Mouse (Mus musculus) midbrain, postnatal 0 days (tissue): ENCODE results near the gene Hexdc. TPM values are rescaled to one million over a fixed set of nuclear protein-coding genes. Genes with fewer than 3 reads are reported as not detected.
A peak's percentile ranks its signal among the peaks of the same experiment; 100 is the strongest.

Source experiments
- ATAC-seq: fragments of 200-750 bp; cut with Nextera tagmentation; 2 replicates; pipeline ENCODE4 v1.8.0; 2017; ENCODE audit warnings: moderate number of reproducible peaks, mild to moderate bottlenecking, moderate TSS enrichment, moderate library complexity; ENCODE audit not compliant: low FRiP score
- DNase-seq: peaks from one replicate; pipeline ENCODE4 v3.0.0-alpha.2; 2015; ENCODE audit warnings: low spot score
- H3K27ac ChIP-seq: fragments of 300-500 bp; sonication (generic); 2 replicates; pipeline ENCODE4 v1.5.1; 2014; ENCODE audit warnings: low read depth, mild to moderate bottlenecking, low read length, mixed read lengths
- H3K27me3 ChIP-seq: fragments of 300-500 bp; sonication (generic); 2 replicates; pipeline ENCODE4 v1.6.1; 2014; ENCODE audit warnings: low read length, control low read depth, mixed read lengths; ENCODE audit not compliant: insufficient read depth
- H3K36me3 ChIP-seq: fragments of 300-500 bp; sonication (generic); 2 replicates; pipeline ENCODE4 v1.6.1; 2014; ENCODE audit warnings: low read length, control low read depth, mixed read lengths; ENCODE audit not compliant: insufficient read depth
- H3K4me1 ChIP-seq: fragments of 300-500 bp; sonication (generic); 2 replicates; pipeline ENCODE4 v1.6.1; 2014; ENCODE audit warnings: mild to moderate bottlenecking, control low read depth, antibody characterized with exemption, low read length, mixed read lengths; ENCODE audit not compliant: insufficient read depth
- H3K4me2 ChIP-seq: fragments of 300-500 bp; sonication (generic); 2 replicates; pipeline ENCODE4 v1.6.1; 2014; ENCODE audit warnings: low read depth, mild to moderate bottlenecking, low read length, mixed read lengths; ENCODE audit not compliant: poor library complexity, severe bottlenecking
- H3K4me3 ChIP-seq: fragments of 300-500 bp; sonication (generic); 2 replicates; pipeline ENCODE4 v1.5.1; 2014; ENCODE audit warnings: low read depth, mild to moderate bottlenecking, low read length, moderate library complexity
- H3K9ac ChIP-seq: fragments of 300-500 bp; sonication (generic); replicated peaks from 2 replicates; pipeline ENCODE4 v1.6.1; 2014; ENCODE audit warnings: mild to moderate bottlenecking, low read length, moderate library complexity, mixed read lengths; ENCODE audit not compliant: poor library complexity, severe bottlenecking
- H3K9me3 ChIP-seq: fragments of 300-500 bp; sonication (generic); 2 replicates; pipeline ENCODE4 v1.6.1; 2016; ENCODE audit warnings: low read length, control low read depth
- CTCF ChIP-seq: IDR thresholded peaks from 2 replicates; pipeline ENCODE4 v1.5.1; 2016; ENCODE audit warnings: antibody characterized with exemption, mild to moderate bottlenecking
- WGBS: fragments of 180-500 bp; shearing (Covaris S2); extraction: QIAGEN DNeasy Blood & Tissue Kit; methylation state at CpG from one replicate; pipeline ENCODE4 v1.1.7; 2014; 5-methylcytosine and 5-hydroxymethylcytosine counted together
- polyA plus RNA-seq: library from polyadenylated mRNA; unstranded; fragments of >200 nt; fragmentation: Nextera tagmentation; extraction: Ambion mirVana; gene quantifications from 2 replicates; pipeline ENCODE4 v1.2.1, GENCODE M21; 2015
- total RNA-seq: library from RNA; depleted of rRNA; stranded (reverse); fragments of >200 nt; gene quantifications from 2 replicates; pipeline ENCODE4 v1.2.3, GENCODE M21; 2014

Gene Hexdc
- total and polyA plus RNA-seq, 2 experiments from 2014 or later: 38.1 to 87.4 TPM

DNA sequence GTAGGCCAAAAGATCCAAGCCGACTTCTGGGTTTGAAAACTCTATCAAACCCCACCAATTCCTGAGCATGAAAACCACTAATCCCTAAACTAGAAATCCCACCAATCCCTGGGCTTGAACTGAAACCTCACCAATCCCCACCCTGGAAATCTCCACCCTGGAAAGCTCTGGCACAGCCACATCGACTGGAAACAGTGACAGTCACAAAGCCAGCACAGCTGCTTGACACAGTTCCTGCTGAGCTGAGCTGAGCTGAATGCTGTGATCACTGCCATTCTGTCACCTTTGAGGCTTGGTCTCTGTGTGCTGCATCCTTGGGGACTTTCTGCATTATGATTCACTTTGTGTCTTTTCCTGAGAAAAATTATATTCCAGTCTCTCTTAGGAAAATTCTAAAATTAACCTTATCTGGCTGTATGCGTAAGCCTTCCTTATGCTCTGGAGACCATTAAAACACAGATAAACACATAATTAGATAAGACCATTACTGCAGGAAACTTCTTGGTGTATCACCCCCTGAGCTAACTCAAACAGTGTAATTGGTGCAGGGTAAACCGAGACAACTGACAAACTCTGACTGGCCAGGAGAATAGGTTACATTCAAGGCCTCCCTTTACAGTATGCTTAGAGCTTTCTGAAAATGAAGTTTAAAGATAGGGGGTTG, 27.5 kb downstream of the Hexdc start:
- H3K4me2 ChIP-seq: no peak overlapping the region
- ATAC-seq (no peak), DNase-seq (peak; percentile 22)
- H3K4me3 ChIP-seq: no peak overlapping the region
- peaks cover 4% of the 10 kb centered on the region; the same call in 1 of the 2 replicates for H3K36me3 ChIP-seq
- no peak overlapping the region for H3K9ac ChIP-seq
- no peaks in the 10 kb centered on the region for H3K27me3 ChIP-seq
- no peak for TF ChIP-seq CTCF
- H3K9me3 ChIP-seq: no peaks in the 10 kb centered on the region
- H3K4me1 ChIP-seq: peaks cover 12% of the 10 kb centered on the region
- H3K27ac ChIP-seq: no peak overlapping the region
- WGBS: 44% methylated on average over 4 of the region's 4 CpGs

DNA sequence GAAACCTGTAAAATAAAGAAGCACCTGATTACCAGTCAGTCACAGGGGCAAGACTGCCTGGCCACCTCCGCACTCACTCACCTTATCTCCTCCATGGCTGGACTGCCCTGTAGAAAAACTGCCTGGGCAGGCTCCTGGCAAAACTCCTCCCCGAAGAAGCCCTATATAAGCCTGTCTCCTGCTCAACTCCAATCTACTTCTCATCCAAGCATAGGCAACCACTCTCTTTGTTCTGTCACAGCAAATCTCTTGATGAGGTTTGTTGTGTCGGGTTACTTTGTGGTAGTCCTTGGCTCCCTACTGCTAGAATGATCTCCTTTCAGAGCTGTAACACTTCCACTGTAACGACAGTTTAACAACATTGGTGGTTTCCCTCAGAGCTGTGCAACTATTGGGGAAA, 28.5 kb downstream of the Hexdc start:
- Histone ChIP-seq H3K36me3 (no peaks in the 10 kb centered on the region), H3K9ac (no peak overlapping the region), H3K4me2 (no peak overlapping the region), H3K27ac (no peak overlapping the region), H3K4me3 (no peak overlapping the region), H3K9me3 (no peaks in the 10 kb centered on the region), H3K27me3 (no peaks in the 10 kb centered on the region), H3K4me1 (peaks cover 11% of the 10 kb centered on the region)
- 30% methylated on average over 4 of the region's 4 CpGs for WGBS
- DNase-seq (no peak), ATAC-seq (no peak)
- no peak for TF ChIP-seq CTCF

DNA sequence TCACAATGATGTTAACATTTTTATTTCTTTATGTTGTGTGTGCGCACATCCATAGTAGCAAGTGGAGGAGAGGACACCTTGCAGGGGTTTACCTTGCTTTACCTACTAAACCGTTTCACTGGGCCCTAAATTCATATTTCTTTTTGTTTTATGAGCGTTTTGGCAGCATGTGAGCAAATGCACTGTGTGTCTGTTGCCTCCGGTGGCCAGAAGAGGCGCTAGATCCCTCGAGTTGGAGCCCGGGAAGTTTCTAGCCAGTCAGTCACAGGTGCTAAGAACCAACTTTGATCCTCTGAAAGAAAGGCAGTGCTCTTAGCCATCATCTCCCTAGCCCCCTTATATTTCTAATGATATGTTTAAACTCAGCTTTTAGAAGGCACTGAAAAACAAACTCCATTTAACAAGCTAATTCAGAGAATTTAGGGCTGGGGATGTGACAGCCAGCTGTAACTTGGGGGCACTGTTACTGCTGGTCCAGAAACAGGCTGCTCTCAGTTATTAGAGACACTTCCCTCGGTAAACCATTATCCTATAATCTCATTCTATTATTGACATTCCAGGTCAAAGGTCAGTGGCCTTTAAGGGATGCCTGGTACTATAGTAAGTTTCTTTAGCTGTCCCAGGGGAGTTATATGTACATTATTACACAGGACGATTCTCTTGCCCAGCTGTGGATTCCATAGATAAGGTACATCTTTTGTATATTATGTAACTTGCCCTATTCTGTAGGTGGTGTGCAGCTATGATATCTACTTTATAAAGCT, 31.4 kb downstream of the Hexdc start:
- Histone ChIP-seq H3K36me3 (peaks cover 3% of the 10 kb centered on the region; the same call in 1 of the 2 replicates), H3K4me2 (peak overlapping the region; percentile 50; the same call in 1 of the 2 replicates), H3K4me3 (peak overlapping the region; percentile 68; the same call in 1 of the 2 replicates), H3K9ac (no peak overlapping the region), H3K9me3 (no peaks in the 10 kb centered on the region), H3K27ac (peak overlapping the region; percentile 80), H3K4me1 (peaks cover 8% of the 10 kb centered on the region; the same call in 1 of the 2 replicates), H3K27me3 (no peaks in the 10 kb centered on the region)
- peak; percentile 67 for TF ChIP-seq CTCF
- 21% methylated on average over 9 of the region's 9 CpGs for WGBS
- ATAC-seq: no peak
- DNase-seq: peak; percentile 31

DNA sequence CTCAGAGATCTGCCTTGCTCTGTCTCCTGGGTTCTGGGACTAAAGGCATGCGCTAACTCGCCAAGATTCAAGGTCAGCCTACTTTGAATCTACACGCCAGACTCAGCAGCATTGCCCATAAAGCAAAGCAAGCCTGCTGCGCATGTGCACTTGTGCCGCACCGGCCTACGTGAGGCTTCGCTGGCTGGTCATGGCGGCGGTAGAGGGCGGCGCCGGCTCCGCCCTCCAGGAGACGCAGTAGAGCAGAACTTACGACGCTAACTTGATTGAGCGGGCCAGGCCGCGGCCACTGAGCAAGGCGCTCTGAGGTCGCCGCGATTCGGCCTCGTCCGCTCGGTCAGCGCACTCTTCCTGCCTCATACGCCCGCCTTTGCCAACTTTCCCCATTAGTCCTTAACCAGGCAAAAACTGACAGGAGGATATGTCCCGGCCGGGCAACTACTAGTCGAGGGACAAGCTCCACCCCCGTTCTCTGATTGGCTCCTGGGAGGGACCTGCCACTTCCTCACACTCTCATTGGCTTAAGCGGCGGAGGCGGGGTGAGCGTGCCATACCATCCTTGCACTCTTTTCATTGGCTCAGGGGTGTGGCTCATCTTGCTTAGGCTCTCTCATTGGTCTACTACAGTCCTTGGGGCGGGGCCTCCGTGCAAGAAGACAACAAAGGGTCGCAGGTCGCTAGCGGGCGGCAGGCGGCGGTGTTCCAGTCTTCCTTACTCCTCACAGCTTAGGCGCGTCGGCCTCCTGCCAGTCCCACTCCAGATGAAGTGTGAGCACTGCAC, 32.5 kb downstream of the Hexdc start, which contains the start of gene Narf:
Gene Narf, plus strand, starts transcription at position 690 of the 781 bp plus-strand sequence.
- ATAC-seq: peak; percentile 100
- peak within 1 kb of the TSS; percentile 72 for H3K9ac ChIP-seq
- whole genome bisulfite sequencing: under 1% methylated on average over 50 of the region's 50 CpGs

DNA sequence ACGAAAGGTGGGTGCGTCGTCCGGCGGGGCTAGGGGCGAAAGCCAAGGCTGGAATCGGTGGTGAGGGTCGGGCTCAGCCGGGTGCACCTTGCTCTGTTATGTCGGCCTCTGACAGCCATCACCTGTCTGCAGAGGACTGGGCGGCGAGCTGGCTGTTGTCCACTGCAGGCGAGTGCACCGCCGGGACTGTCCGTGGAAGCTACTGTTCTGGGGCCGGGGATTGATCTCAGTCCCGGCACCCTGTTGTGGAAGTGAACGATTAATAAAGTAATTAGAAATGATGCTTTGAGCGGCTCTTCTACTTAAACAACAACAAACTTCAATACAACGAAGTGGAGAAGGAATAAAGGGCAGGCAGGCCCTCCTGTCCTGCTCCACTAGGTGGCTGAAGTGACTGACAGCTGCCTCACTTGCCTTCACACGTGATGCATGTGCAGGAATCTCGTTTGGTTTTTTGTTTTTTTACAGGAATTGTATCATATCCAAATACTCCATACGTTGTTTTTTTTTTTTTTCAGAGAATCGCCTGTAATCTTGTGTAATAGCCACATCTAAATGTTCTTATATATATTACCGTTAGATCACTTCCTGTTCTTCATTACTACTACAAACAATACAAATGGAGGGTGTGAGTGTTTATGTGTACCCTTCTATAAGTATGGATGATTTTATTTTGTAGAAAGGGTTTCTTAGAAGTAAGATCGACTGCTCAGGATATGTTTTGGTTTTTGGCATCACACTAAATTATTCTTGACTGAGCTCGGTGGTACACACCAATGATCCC, 33.3 kb downstream of the Hexdc start:
- peak overlapping the region; percentile 65 for H3K4me2 ChIP-seq
- peak overlapping the region; percentile 83 for H3K27ac ChIP-seq
- H3K4me1 ChIP-seq: peaks cover 8% of the 10 kb centered on the region; the same call in 1 of the 2 replicates
- peak overlapping the region; percentile 72 for H3K9ac ChIP-seq
- WGBS: 3% methylated on average over 28 of the region's 28 CpGs
- H3K4me3 ChIP-seq: peak overlapping the region; percentile 68
- H3K36me3 ChIP-seq: peaks cover 7% of the 10 kb centered on the region; the same call in 1 of the 2 replicates
- no peaks in the 10 kb centered on the region for H3K27me3 ChIP-seq
- peak; percentile 44; the same call in 1 of the 2 replicates for ATAC-seq
- TF ChIP-seq CTCF: peak; percentile 56
- peak; percentile 45 for DNase-seq
- no peaks in the 10 kb centered on the region for H3K9me3 ChIP-seq

More for the DNA sequence above, 32.5 kb downstream of the Hexdc start, which contains the start of gene Narf:
- peak within 1 kb of the TSS; percentile 68 for H3K4me3 ChIP-seq
- TF ChIP-seq CTCF: peak; percentile 87
- H3K9me3 ChIP-seq: no peaks in the 10 kb centered on the region
- peaks cover 8% of the 10 kb centered on the region; the same call in 1 of the 2 replicates for H3K4me1 ChIP-seq
- H3K27me3 ChIP-seq: no peaks in the 10 kb centered on the region
- DNase-seq: peak; percentile 100
- peak within 1 kb of the TSS; percentile 83 for H3K27ac ChIP-seq
- H3K36me3 ChIP-seq: peaks cover 7% of the 10 kb centered on the region; the same call in 1 of the 2 replicates
- H3K4me2 ChIP-seq: peak within 1 kb of the TSS; percentile 65
